Mouse (Mus musculus): Measurements from ENCODE around the gene Map3k9. TPM values are rescaled to one million over a fixed set of nuclear protein-coding genes. Genes with fewer than 3 reads are reported as not detected.

Gene Map3k9
- polyA plus RNA-seq, 1 experiment, result 0.20 TPM

GRCm38 (mm10) chr12:81683395-81683794 lies 97.6 kb downstream of the Map3k9 start:
- Histone ChIP-seq H3K36me3 (ENCODE audit: control insufficient read depth, insufficient read depth) (no peaks in the 10 kb centered on the region), H3K79me2 (ENCODE audit: control insufficient read depth, insufficient read depth) (no peaks in the 10 kb centered on the region), H3ac (ENCODE audit: control insufficient read depth, insufficient read length) (no peak overlapping the region), H3K27me3 (ENCODE audit: control insufficient read depth, insufficient read depth, insufficient read length) (no peaks in the 10 kb centered on the region), H3K4me3 (no peak overlapping the region), H3K4me2 (ENCODE audit: low read depth) (no peak overlapping the region)
- TF ChIP-seq TCF12 (IDR thresholded peaks at IDR 0.05; ENCODE audit: insufficient read depth, poor library complexity, severe bottlenecking) (no peak), REST (IDR thresholded peaks at IDR 0.05; ENCODE audit: insufficient read depth, insufficient read length) (no peak), E2F4 (IDR thresholded peaks at IDR 0.05; ENCODE audit: insufficient read depth) (no peak), POLR2A (IDR thresholded peaks at IDR 0.05; ENCODE audit: insufficient read length, low read depth) (no peak), CEBPB (IDR thresholded peaks at IDR 0.05; ENCODE audit: insufficient read depth, poor library complexity, severe bottlenecking) (no peak), MAX (IDR thresholded peaks at IDR 0.05; ENCODE audit: low read depth) (no peak)

GRCm38 (mm10) chr12:81679807-81680529 lies 101.0 kb downstream of the Map3k9 start:
- Histone ChIP-seq H3K4me3 (no peak overlapping the region), H3K36me3 (ENCODE audit: control insufficient read depth, insufficient read depth) (no peaks in the 10 kb centered on the region), H3K27me3 (ENCODE audit: control insufficient read depth, insufficient read depth, insufficient read length) (no peaks in the 10 kb centered on the region), H3ac (ENCODE audit: control insufficient read depth, insufficient read length) (no peak overlapping the region), H3K4me2 (ENCODE audit: low read depth) (peak overlapping the region; percentile 71), H3K79me2 (ENCODE audit: control insufficient read depth, insufficient read depth) (no peaks in the 10 kb centered on the region)
- no peak for TF ChIP-seq E2F4 (IDR thresholded peaks at IDR 0.05; ENCODE audit: insufficient read depth)
- peak; percentile 47 to 92 (median 85) for TF ChIP-seq MYOG (IDR thresholded peaks at IDR 0.05; ENCODE audit: control insufficient read depth in 1 of 3, insufficient read depth in 1 of 3, insufficient read length in 2 of 3, low read depth in 2 of 3)
- TF ChIP-seq POLR2A (IDR thresholded peaks at IDR 0.05; ENCODE audit: insufficient read length, low read depth), result no peak
- no peak for TF ChIP-seq CEBPB (IDR thresholded peaks at IDR 0.05; ENCODE audit: insufficient read depth, poor library complexity, severe bottlenecking)
- peak; percentile 79 to 96 (median 95) for TF ChIP-seq MYOD1 (IDR thresholded peaks at IDR 0.05; ENCODE audit: control insufficient read depth in 1 of 3, insufficient read length in 2 of 3, low read depth in 2 of 3)
- peak; percentile 75 for TF ChIP-seq TCF3 (IDR thresholded peaks at IDR 0.05; ENCODE audit: insufficient read length, low read depth)
- TF ChIP-seq REST (IDR thresholded peaks at IDR 0.05; ENCODE audit: insufficient read depth, insufficient read length), result no peak
- no peak for TF ChIP-seq POLR2AphosphoS2 (IDR thresholded peaks at IDR 0.05; ENCODE audit: insufficient read length, low read depth)
- TF ChIP-seq MAX (IDR thresholded peaks at IDR 0.05; ENCODE audit: low read depth), result no peak
- no peak for TF ChIP-seq USF1 (IDR thresholded peaks at IDR 0.05; ENCODE audit: low read depth)
- no peak for TF ChIP-seq SRF (IDR thresholded peaks at IDR 0.05; ENCODE audit: control insufficient read depth, insufficient read length, low read depth)
- peak; percentile 88 for TF ChIP-seq TCF12 (IDR thresholded peaks at IDR 0.05; ENCODE audit: insufficient read depth, poor library complexity, severe bottlenecking)

GRCm38 (mm10) chr12:81675557-81675956 lies 105.4 kb downstream of the Map3k9 start:
- no peak overlapping the region for H3ac ChIP-seq (ENCODE audit: control insufficient read depth, insufficient read length)
- no peak for TF ChIP-seq POLR2AphosphoS2 (IDR thresholded peaks at IDR 0.05; ENCODE audit: insufficient read length, low read depth)
- TF ChIP-seq MYOD1 (IDR thresholded peaks at IDR 0.05; ENCODE audit: control insufficient read depth in 1 of 3, insufficient read length in 2 of 3, low read depth in 2 of 3), result no peak
- TF ChIP-seq CEBPB (IDR thresholded peaks at IDR 0.05; ENCODE audit: insufficient read depth, poor library complexity, severe bottlenecking), result no peak
- TF ChIP-seq TCF12 (IDR thresholded peaks at IDR 0.05; ENCODE audit: insufficient read depth, poor library complexity, severe bottlenecking), result no peak
- TF ChIP-seq TCF3 (IDR thresholded peaks at IDR 0.05; ENCODE audit: insufficient read length, low read depth), result no peak
- TF ChIP-seq SRF (IDR thresholded peaks at IDR 0.05; ENCODE audit: control insufficient read depth, insufficient read length, low read depth), result no peak
- TF ChIP-seq REST (IDR thresholded peaks at IDR 0.05; ENCODE audit: insufficient read depth, insufficient read length), result no peak
- TF ChIP-seq E2F4 (IDR thresholded peaks at IDR 0.05; ENCODE audit: insufficient read depth), result no peak
- TF ChIP-seq POLR2A (IDR thresholded peaks at IDR 0.05; ENCODE audit: insufficient read length, low read depth), result no peak
- no peak for TF ChIP-seq USF1 (IDR thresholded peaks at IDR 0.05; ENCODE audit: low read depth)
- no peak for TF ChIP-seq MAX (IDR thresholded peaks at IDR 0.05; ENCODE audit: low read depth)
- TF ChIP-seq MYOG (IDR thresholded peaks at IDR 0.05; ENCODE audit: control insufficient read depth in 1 of 3, insufficient read depth in 1 of 3, insufficient read length in 2 of 3, low read depth in 2 of 3), result no peak
- no peak overlapping the region for H3K4me2 ChIP-seq (ENCODE audit: low read depth)
- no peaks in the 10 kb centered on the region for H3K27me3 ChIP-seq (ENCODE audit: control insufficient read depth, insufficient read depth, insufficient read length)
- H3K36me3 ChIP-seq (ENCODE audit: control insufficient read depth, insufficient read depth), result peaks cover 3% of the 10 kb centered on the region
- no peaks in the 10 kb centered on the region for H3K79me2 ChIP-seq (ENCODE audit: control insufficient read depth, insufficient read depth)
- no peak overlapping the region for H3K4me3 ChIP-seq

Other genes with a start within 250 kb of the Map3k9 start
- gene Gm20498, start 248.3 kb downstream of the Map3k9 start, polyA plus RNA-seq (2012; fragmentation: generic; extraction: Trizol), result 32.0 TPM
- 10.0 TPM for gene Synj2bp, start 248.3 kb downstream of the Map3k9 start, polyA plus RNA-seq (2012; fragmentation: generic; extraction: Trizol)
- gene Adam21, start 212.7 kb downstream of the Map3k9 start, polyA plus RNA-seq (2012; fragmentation: generic; extraction: Trizol), result 0.06 TPM
- 25.9 TPM for gene Med6, start 186.2 kb downstream of the Map3k9 start, polyA plus RNA-seq (2012; fragmentation: generic; extraction: Trizol)
- 31.2 TPM for gene Ttc9, start 149.9 kb downstream of the Map3k9 start, polyA plus RNA-seq (2012; fragmentation: generic; extraction: Trizol)
- 17.6 TPM for gene Pcnx, start 78.8 kb upstream of the Map3k9 start, polyA plus RNA-seq (2012; fragmentation: generic; extraction: Trizol)